Mouse (Mus musculus) small intestine, adult 2 months (tissue): ENCODE data around the gene Ddx55.
"Not testable (repeated sequence)": the region's sequence is repeated elsewhere in the genome, so short reads cannot be mapped to it uniquely, and the experiment has no call there.

Experiments
- CTCF ChIP-seq: fragments of 200-500 bp; IDR thresholded peaks from 2 replicates; pipeline ENCODE4 v1.5.1; 2012; ENCODE audit warnings: low read depth, mild to moderate bottlenecking, control low read depth, inconsistent platforms, low read length, moderate library complexity, mixed read lengths; ENCODE audit not compliant: insufficient replicate concordance, insufficient read length; ENCODE audit errors: extremely low read depth
- POLR2A ChIP-seq: fragments of 200-500 bp; IDR thresholded peaks from 2 replicates; pipeline ENCODE4 v1.6.1; 2012; ENCODE audit warnings: low read depth, mild to moderate bottlenecking, control low read depth, inconsistent platforms, low read length, moderate library complexity

- TF ChIP-seq CTCF, POLR2A: not testable (repeated sequence)
Measured at GRCm38 (mm10) chr5:124550737-124551136, 1.9 kb upstream of the Ddx55 start.
